Mouse (Mus musculus) retina, adult 2 months (tissue): Measurements from ENCODE around the gene Cyb561d2.

Experiments used
- DNase-seq: peaks from one replicate; pipeline ENCODE4 v3.0.0-alpha.2; 2012; ENCODE audit warnings: low read depth, low spot score

Gene Cyb561d2

DNA sequence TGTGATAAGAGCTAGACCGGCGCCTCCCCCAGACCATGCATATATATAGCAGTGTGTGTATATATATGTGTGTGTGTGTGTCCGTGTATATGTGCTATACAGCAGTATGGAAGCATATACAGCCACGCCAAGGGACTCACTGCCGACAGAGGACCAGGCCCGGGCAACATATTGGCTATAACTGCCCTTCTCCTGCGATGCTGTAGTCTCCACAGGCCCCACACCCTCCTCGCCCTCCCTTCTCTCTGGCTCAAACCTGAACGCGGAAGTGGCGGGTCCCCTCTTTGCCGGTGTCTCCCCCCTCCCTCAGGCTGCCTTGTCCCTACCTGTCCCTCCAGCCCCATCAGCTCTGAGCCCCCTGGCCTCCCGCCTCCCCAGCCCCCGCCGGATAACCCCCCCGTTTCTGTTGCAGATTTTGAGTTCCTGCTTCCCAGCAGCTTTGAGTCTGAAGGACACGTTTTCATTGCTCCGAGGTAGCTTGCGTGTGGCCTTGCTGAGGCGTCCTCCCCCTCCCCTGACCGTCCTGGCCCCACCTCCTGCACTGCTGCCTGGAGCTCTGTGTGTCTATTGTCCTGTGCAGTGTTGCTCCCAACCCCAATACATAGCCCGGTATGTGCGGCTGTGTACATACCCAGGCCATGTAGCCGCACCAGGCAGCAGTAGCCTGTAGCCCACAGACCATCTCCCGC, 20.1 kb downstream of the Cyb561d2 start:
- no peak for DNase-seq

DNA sequence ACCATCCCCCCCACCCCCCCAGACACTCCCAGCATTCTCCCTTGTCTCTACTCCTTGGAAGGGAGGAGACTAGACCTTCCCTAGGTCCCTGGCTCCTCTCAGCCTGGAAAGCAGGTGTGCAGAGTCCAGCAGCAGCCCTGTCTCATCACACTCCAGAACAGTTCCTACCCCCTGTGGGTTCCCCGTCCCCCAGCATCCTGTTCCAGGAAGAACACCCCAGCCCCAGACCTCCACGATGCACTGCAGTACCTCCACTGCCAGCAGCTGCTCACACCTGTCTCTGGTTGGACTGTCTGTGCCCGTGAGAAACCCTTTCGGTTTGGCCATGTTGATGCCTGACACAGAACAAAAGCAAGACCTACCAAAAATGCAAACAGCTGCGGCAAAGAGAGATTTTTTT, 20.8 kb downstream of the Cyb561d2 start:
- DNase-seq, result no peak

DNA sequence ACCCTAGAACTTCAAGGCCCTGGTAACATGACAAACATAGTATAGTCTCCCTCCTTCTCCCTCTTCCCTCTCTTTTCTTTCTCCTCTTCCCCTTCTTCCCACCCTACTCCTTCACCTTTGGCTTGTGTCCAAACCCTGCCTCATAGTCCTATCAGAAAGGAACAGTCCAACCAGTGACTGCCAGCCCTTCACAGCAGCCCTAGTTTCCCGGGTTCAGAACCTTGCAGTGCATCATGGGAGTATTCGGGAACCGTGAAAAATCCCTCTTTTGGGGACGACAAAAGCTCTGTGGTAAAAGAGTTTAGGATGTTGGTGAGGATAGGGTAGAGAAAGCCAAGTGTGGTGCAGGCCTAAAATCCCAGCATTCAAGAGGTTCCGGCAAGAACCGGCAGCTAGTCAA, 21.7 kb downstream of the Cyb561d2 start:
- no peak for DNase-seq

DNA sequence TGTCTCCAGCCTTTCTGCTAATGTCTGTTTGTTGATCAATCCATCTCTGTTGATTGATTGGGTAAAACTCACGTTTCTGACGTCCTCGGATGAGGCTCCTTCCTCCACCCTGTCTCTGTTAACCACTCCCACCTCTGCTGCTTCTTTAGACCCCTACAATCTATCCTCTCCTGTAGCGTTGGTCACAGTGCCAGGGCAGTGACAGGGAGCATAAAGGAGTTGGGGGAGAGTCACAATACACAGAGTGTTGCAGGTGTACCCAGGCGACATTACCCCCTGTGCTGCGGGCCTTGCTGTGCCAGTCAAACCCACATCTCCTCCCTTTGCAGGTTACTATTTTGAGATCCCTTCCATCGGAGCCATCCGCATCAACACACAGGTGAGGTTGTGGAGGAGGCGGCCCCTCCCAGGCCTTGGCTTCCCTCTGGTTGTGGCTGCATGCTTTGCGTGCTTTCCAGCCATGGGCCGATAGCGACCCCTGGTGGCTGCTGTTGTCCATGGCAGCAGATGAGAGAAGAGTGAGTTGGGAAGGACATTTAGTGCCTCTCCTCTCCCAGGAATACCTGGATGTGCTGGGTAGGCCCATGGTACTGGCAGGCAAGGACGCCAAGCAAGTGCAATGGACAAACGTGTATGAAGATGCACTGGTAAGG, 27.6 kb downstream of the Cyb561d2 start:
- peak; percentile 58 for DNase-seq

DNA sequence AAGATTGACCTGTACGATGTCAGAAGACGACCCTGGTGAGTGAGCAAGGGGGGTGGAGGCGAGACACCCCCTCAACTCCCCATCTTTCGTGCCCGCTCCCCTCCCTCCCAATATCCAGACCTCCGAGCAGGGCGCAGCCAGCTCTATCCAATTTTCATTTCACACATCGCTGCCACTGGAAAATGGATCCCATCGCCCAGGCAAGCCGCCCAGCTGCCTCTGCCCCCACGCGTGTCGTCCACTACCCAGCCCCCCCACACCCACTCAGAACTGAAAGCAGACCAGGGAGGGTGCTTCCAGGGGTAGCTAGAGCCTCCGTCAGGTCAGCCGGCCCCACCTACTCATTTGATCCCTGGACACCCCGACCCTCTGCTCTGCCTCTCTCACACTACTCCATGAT, 29.7 kb downstream of the Cyb561d2 start:
- DNase-seq, result no peak

DNA sequence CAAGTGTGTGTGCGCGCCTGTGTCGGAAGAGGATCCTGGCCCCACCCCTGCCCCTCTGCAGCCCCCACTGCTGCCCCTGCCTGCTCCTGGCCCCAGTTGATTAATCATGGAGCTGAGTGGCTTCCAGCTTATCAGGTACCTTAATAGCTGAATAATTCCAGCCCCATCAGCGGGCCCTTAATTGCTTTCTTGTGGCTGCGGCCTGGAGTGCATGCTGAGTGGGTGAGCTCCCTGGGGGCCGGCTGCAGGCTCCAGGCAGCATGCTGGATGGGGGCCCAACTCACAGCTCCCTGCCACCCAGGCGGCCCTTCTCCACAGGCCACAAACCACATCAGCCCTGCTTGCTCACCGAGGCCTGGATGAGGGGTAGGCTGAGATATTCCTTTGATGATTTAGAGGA, 30.6 kb downstream of the Cyb561d2 start:
- no peak for DNase-seq

DNA sequence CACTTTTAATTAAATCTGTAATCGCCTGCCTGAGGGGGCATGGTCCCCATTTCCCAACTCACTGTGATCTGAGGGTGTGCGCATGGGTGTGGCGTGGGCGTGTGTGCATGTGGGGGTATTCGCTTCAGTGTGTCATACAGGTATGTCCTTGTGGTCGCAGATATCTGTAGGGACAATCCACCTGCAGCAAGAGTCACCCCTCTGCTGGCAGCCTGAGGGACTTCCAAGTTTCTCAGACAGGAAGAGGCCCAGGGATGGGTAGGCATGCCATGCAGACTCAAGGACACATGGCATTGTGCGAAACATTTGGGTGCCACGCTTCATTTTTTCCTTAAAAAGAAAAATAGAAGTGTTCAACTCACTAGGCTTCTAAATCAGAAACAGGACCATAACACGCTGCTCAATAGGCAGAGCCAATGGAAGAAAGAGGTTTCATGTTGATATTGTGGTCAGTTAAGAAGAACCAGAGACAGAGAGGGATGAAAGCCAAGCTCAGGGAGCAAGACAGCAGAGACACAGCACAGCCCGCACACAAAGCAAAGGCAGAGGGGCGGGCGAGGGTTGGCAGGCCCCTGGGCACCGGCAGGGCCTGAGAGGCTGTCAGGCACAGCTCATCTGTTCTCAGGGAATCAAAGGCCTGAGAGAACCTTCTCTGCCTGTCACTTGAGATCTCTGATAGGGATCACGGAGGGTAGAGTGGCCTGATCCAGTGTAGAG, 31.5 kb downstream of the Cyb561d2 start:
- no peak for DNase-seq

DNA sequence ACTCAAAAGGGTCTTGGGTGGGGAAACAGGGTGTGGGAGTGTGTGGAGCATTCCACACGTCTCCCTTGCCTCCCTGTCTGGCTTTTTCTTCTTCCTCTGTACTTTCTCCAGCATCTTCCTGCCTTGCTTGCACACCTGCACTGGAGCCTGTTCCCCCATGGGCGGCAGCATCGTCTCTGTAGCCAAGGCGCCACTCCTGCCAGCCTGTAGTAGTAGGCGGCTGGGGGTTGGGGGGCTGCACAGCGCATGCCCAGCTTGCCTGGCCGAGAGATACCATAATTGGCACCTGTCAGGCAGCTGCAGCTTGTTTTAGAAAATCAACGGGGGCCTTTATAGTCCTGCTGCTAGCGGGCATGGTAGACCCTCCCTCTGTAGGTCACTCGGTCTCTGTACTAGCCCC, 33.7 kb downstream of the Cyb561d2 start:
- no peak for DNase-seq

DNA sequence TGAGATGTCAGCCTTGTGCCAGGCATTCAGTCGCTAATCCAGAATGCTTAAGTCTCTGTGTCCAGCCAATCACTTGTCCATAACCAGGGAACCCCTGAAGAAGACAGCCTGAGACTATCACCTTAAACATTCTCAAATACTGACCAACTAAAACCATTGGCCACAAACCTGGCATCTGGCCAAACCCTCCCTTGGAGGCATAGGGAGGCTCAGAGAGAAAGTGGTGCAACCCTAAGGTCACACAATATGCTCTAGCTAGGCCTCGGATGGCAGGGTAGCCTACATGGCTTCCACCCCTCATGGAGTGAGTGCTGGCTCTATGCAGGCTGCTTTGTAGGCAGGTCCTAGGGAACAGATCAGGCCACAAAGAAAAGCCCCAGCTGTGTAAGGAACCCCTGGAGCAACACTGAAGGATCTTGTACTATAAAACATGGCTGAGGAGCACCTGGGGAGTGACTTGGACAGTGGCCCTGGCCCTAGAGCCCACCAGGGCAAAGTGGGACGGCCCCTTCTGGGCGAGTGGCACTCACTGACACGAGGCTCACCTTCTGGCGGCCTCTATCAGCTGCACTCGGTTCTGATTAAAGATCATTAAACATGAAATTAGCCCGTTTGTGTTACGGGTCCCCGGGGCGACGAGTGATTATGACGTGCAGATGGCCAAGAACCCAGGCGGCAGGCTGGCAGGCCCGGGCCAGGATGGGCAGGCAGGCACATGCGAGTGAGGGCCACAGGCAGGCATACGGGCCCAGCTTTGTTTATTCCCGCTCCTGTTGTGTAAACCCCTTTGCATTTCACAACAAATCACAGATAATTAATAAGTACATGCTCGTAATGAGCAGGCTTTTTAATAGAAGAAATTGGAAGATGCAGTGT, 37.1 kb downstream of the Cyb561d2 start:
- DNase-seq, result no peak

DNA sequence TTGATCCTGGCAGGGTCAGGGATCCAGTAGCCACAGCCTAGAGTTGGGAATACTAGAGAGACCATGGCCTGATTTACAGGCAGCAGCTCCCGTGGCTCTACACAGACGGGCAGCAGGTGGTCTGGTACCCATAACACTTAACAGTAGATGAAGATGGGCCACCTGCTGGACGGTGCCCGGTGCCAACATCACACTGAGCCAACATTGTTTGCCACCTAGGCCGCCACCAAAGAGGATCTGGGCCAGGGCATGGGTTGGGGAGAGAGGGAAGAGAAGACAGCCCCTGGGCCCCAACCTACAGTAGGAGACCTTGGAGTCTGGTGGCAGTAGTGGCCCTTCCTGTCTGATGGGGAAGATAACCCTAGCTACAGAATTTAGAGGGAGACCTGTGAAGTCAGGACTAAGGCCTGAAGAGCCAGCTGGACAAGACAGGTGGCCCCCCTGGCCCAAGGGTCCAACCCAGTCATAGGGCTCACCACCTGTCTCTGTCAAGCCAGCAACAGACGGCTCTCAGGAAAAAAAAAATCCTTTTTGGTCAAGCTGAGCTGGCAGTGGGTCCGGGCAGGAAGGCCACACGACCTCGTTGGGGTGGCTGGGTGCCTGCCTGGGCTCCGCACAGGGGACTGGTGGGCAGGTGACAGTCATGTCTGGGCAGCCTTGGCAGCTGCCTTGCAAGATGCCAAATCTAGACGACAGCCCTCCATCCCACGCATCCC, 39.7 kb downstream of the Cyb561d2 start:
- no peak for DNase-seq

DNA sequence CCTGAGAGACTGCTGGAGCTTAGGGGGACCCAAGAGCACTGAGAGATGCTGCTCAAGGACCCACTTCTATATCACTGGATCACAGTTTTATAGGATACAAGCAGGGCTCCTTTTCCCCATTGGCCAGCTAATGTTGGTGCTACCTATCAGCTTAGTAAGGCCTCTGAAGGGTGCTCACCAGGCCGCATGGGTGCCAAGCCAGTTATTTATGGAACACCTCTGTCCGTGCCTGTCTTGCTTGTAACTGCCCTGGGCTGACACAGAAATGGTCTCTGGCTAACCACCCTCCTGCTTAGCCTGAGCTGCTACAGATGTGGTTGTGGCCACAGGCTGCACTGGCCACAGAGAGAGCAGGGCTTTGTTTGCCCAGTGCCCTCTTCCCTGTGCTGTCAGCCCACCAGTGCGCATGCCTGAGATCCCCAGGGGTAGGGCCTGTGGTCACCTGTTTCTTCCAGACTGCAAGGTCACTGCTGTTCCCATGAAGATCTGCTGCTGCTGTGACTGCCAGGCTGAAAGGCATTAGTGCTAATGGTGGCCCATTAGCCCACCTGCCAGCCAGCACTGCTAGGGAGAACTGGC, 41.2 kb downstream of the Cyb561d2 start:
- DNase-seq, result no peak

DNA sequence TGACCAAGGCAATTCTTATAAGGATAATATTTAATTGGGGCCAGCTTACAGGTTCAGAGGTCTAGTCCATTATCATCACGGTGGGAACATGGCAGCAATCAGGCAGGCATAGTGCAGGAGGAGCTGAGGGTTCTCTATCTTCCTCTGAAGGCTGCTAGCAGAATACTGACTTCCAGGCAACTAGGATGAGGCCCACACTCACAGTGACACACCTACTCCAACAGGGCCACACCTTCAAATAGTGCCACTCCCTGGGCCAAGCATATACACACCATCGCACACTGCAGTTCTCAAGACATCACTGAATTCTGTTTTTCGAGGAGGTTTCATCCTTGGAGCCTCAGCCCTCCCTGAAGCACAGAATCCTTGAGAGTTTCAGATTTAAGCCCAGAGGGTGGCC, 45.6 kb downstream of the Cyb561d2 start:
- DNase-seq, result no peak

DNA sequence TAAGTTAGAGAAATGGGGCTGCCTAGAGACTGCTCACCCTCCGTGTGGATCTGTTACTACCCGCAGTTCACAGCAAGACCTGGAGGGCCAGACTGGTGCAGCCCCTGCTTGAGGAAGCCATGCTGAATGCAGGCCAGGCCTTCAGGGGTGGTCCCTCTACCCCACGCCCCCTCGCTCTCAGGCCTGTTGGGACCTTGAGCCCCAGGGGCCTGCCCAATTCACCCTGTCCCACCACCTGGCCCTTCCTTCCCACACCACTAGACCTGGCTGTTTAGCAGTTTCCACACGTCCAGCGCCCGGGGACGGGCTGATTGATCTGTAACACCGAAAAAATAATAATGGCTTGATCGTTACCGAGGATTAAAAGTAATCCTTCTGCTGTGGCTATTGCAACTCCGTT, 47.8 kb downstream of the Cyb561d2 start:
- no peak for DNase-seq

DNA sequence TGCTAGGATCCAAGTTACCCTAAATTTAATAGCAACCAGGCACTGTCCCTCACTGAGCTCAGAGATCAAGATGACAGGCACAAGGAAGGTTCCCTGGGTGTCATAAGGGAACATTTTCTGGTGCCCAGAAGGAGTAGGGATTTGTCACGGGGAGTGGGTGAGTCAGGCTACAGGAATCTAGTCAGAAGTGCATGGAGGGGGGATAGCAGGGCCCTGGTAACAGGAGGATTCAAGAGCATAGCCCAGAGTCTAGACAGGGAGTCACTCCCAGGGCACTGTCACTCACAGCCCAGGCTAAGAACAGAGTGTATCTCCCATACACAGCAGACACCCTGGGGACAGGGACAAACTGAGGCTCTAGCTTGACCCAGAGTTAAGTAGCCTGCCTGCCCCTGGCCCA, 48.5 kb downstream of the Cyb561d2 start:
- DNase-seq, result no peak

DNA sequence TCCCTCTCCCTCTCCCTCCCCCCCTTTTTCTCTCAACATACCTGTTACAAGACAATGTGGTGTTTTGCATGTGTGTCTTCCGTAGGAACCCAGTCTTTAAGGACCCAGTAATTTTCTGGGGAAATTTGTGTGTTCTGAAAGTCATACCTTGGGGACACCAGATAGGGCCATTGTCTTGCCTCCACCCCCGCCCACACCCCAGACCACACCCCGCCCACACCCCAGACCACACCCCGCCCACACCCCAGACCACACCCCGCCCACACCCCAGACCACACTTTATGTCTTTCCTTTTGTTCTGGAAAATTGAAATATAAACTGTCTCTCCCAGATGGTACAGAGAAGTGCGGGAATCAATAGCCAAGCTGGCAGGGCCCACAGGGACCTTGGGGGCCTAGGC, 51.4 kb downstream of the Cyb561d2 start:
- no peak for DNase-seq

DNA sequence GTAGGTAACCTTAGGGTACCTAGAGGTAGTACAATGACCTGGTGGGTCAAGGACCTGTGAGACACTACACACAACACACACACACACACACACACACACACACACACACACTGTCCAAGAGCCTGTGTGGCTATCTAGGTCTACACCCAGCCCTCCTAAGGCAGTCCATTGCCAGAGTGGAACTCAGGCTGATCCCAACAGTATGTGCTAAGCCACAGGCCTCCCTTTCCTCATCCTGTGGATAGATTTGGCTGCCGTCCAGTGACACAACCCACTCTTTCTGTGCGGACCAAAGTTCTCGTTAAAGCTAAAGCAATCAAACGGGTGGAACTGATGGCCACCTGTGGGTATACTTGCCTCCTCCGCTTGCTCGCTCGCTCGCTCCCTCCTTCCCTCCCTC, 51.8 kb downstream of the Cyb561d2 start:
- no peak for DNase-seq
